Mouse (Mus musculus) kidney, embryonic 14.5 days (tissue): ENCODE data around the gene Vwa8. TPM values are rescaled to one million over a fixed set of nuclear protein-coding genes. Genes with fewer than 3 reads are reported as not detected.

Source experiments
- ATAC-seq: fragments of 200-750 bp; cut with Nextera tagmentation; 2 replicates; pipeline ENCODE4 v1.8.0; 2017; ENCODE audit warnings: moderate number of reproducible peaks, mild to moderate bottlenecking, moderate TSS enrichment, moderate library complexity; ENCODE audit not compliant: low FRiP score, low TSS enrichment
- H3K27ac ChIP-seq: fragments of 300-500 bp; sonication (generic); 2 replicates; pipeline ENCODE4 v1.5.1; 2014; ENCODE audit warnings: low read depth, mild to moderate bottlenecking, low read length, moderate library complexity, mixed read lengths
- H3K27me3 ChIP-seq: fragments of 300-500 bp; sonication (generic); 2 replicates; pipeline ENCODE4 v1.6.1; 2014; ENCODE audit warnings: mild to moderate bottlenecking, low read length; ENCODE audit not compliant: control insufficient read depth, insufficient read depth
- H3K36me3 ChIP-seq: fragments of 300-500 bp; sonication (generic); 2 replicates; pipeline ENCODE4 v1.6.1; 2014; ENCODE audit warnings: low read length, mixed read lengths; ENCODE audit not compliant: control insufficient read depth, insufficient read depth
- H3K4me1 ChIP-seq: fragments of 300-500 bp; sonication (generic); 2 replicates; pipeline ENCODE4 v1.6.1; 2014; ENCODE audit warnings: low read length, mixed read lengths; ENCODE audit not compliant: control insufficient read depth, insufficient read depth
- H3K4me2 ChIP-seq: fragments of 300-500 bp; sonication (generic); replicated peaks from 2 replicates; pipeline ENCODE4 v1.6.1; 2014; ENCODE audit warnings: low read depth, mild to moderate bottlenecking, low read length
- H3K4me3 ChIP-seq: fragments of 300-500 bp; sonication (generic); 2 replicates; pipeline ENCODE4 v1.5.1; 2014; ENCODE audit warnings: mild to moderate bottlenecking, low read length
- H3K9ac ChIP-seq: fragments of 300-500 bp; sonication (generic); 2 replicates; pipeline ENCODE4 v1.6.1; 2014; ENCODE audit warnings: low read depth, mild to moderate bottlenecking, low read length, moderate library complexity
- H3K9me3 ChIP-seq: fragments of 300-500 bp; sonication (generic); 2 replicates; pipeline ENCODE4 v1.6.1; 2016; ENCODE audit warnings: low read length; ENCODE audit not compliant: control insufficient read depth
- WGBS: fragments of 180-500 bp; shearing (Covaris S2); extraction: QIAGEN DNeasy Blood & Tissue Kit; methylation state at CpG from one replicate; pipeline ENCODE4 v1.1.7; 2014; 5-methylcytosine and 5-hydroxymethylcytosine counted together
- polyA plus RNA-seq: library from polyadenylated mRNA; unstranded; fragments of >200 nt; fragmentation: Nextera tagmentation; extraction: Ambion mirVana; gene quantifications from 2 replicates; pipeline ENCODE4 v1.2.1, GENCODE M21; 2014

Gene Vwa8
- polyA plus RNA-seq, 1 experiment from 2014 or later, result 15.5 TPM

DNA sequence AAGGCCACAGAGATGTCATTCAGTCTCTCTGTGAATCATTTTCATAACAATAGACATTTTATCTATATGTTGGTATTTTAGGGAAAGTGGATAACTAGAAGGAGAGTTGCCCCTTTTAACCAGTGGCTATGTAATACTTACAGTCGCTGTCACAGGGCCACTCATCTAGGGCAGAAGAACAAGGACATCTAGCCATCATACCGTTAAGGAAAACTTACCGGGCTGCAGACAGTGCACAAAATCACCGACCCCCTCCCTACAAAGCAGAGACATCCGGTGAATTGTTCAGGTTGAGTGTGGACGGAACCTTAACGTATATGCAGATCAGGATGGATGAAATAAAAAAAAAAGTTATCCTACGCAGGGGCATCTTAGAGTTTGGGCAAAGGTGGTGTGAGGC is 310.6 kb downstream of the Vwa8 start:
- 94% methylated on average over 8 of the region's 8 CpGs for WGBS
- peaks cover 19% of the 10 kb centered on the region; the same call in 1 of the 2 replicates for H3K4me1 ChIP-seq

DNA sequence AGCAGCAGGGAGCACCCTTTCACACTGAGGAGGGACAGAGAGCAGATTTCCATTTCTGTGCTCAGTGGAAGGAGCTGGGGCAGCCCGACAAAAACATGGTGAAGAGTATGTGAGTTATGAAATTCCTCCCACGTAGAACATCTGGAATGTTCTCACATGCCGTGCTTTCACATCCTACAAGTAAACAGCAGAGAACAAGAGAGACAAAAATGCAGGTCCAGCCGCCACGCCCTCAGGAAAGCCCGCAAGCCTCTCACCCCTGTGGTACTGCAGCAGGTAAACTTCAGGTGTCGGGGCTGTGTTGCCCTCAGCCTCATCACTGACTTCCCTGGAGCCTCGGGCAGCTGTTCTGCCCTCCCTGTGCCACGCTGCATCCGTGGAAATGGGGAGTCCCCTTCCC is 311.6 kb downstream of the Vwa8 start:
- Histone ChIP-seq H3K9ac (no peak overlapping the region), H3K4me3 (no peak overlapping the region), H3K9me3 (no peaks in the 10 kb centered on the region), H3K4me1 (peaks cover 19% of the 10 kb centered on the region; the same call in 1 of the 2 replicates), H3K27me3 (no peaks in the 10 kb centered on the region), H3K27ac (no peak overlapping the region), H3K36me3 (no peaks in the 10 kb centered on the region), H3K4me2 (no peak overlapping the region)
- 83% methylated on average over 10 of the region's 10 CpGs for WGBS
- no peak for ATAC-seq

More for the DNA sequence above, 310.6 kb downstream of the Vwa8 start:
- Histone ChIP-seq H3K4me2 (no peak overlapping the region), H3K9me3 (no peaks in the 10 kb centered on the region), H3K4me3 (no peak overlapping the region), H3K27me3 (no peaks in the 10 kb centered on the region), H3K9ac (no peak overlapping the region), H3K27ac (no peak overlapping the region), H3K36me3 (no peaks in the 10 kb centered on the region)
- ATAC-seq, result no peak

DNA sequence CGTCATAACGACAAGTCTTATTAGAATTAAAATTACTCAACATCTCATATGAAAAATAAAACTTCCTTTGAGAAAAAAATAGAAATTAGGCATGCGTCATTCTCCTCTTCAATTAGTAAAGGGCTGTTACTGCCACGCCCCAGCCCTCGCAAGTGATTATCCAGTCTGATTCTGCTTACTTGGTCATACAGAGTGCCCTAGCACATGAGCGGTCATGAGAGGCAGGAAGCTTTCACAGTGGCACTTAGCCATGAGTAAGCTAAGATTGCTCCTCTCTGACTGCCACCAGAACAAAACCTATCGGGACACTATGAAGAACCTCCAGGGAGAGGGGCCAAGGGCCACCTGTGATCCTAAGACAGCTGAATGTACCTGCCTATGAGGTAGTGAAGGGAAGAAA is 312.1 kb downstream of the Vwa8 start:
- no peak overlapping the region for H3K9ac ChIP-seq
- H3K27me3 ChIP-seq, result no peaks in the 10 kb centered on the region
- WGBS, result 76% methylated on average over 7 of the region's 7 CpGs
- no peak overlapping the region for H3K4me2 ChIP-seq
- H3K27ac ChIP-seq, result no peak overlapping the region
- H3K4me1 ChIP-seq, result peaks cover 19% of the 10 kb centered on the region; the same call in 1 of the 2 replicates
- ATAC-seq, result no peak
- H3K4me3 ChIP-seq, result no peak overlapping the region
- no peaks in the 10 kb centered on the region for H3K9me3 ChIP-seq
- H3K36me3 ChIP-seq, result no peaks in the 10 kb centered on the region

DNA sequence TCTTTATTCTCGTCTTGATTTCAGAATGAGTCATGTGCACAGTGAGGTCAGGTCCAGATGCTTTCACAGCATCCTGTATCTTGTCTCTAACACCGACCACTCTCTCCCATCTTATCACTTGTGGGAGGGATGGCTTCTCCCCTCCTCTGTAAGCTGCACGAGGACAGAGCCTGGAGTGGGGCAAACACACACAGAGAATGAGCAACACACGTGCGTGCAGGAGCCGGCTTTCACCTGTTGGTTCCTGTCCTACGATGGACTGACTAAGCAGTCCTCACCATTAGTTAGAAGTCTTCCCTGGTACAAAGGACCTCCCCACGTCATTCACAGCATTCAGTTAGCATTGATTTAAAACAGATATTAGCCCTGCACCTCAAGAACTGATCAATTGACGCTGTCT is 312.9 kb downstream of the Vwa8 start:
- no peak overlapping the region for H3K4me3 ChIP-seq
- H3K9me3 ChIP-seq, result no peaks in the 10 kb centered on the region
- ATAC-seq, result no peak
- no peaks in the 10 kb centered on the region for H3K36me3 ChIP-seq
- 84% methylated on average over 9 of the region's 9 CpGs for WGBS
- H3K27ac ChIP-seq, result no peak overlapping the region
- no peak overlapping the region for H3K9ac ChIP-seq
- H3K4me2 ChIP-seq, result no peak overlapping the region
- peaks cover 19% of the 10 kb centered on the region; the same call in 1 of the 2 replicates for H3K4me1 ChIP-seq
- no peaks in the 10 kb centered on the region for H3K27me3 ChIP-seq

DNA sequence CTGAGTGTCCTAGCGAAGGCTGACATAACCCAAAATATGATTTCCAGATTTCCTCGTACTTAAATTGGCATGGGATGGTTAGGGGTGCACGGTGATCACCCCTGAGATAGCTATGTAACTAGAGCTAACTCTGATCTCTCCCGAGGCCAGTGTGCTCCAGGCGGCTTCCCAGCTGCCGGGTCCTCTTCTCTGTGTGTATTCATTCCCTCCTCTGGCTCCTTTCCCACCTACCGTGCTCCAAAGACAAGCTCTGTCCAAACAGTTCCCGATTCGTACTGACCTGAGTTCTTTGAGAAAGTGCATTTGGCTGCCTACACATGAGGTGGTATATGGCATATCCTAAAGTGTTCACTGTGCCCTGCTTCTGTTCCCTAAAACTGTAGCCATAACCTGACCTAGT is 313.8 kb downstream of the Vwa8 start:
- no peak overlapping the region for H3K4me3 ChIP-seq
- no peaks in the 10 kb centered on the region for H3K9me3 ChIP-seq
- no peaks in the 10 kb centered on the region for H3K36me3 ChIP-seq
- WGBS, result 69% methylated on average over 9 of the region's 9 CpGs
- H3K9ac ChIP-seq, result no peak overlapping the region
- no peak for ATAC-seq
- no peak overlapping the region for H3K4me2 ChIP-seq
- no peak overlapping the region for H3K27ac ChIP-seq
- no peaks in the 10 kb centered on the region for H3K27me3 ChIP-seq
- H3K4me1 ChIP-seq, result peaks cover 10% of the 10 kb centered on the region; the same call in 1 of the 2 replicates

DNA sequence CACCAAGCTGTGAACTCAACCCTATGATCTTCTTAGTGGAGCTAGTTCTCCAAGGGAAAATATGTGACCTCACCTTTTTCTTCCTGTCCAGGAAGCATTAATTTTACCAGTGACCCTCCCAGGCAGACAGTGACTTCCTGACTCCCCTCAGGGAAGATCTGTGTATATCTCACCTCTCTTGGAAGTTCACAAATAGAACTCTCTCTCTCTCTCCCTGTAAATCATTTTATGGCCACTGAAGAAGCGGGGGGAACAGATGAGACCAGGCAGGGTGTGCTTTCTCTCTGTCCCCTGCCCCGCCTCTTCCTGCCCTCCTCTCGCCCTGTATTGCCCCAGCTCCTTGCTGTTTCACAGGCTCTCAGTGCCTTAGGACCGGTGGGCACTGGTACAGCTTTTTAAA is 315.5 kb downstream of the Vwa8 start:
- ATAC-seq, result peak; percentile 84
- Histone ChIP-seq H3K4me3 (no peak overlapping the region), H3K27ac (no peak overlapping the region; the same call in 1 of the 2 replicates), H3K9ac (no peak overlapping the region), H3K27me3 (no peaks in the 10 kb centered on the region), H3K36me3 (no peaks in the 10 kb centered on the region), H3K9me3 (no peaks in the 10 kb centered on the region), H3K4me1 (0 out of 2 replicates have a peak, but pooled peaks cover 4% of the 10 kb centered on the region), H3K4me2 (no peak overlapping the region)
- 33% methylated on average over 4 of the region's 4 CpGs for WGBS

DNA sequence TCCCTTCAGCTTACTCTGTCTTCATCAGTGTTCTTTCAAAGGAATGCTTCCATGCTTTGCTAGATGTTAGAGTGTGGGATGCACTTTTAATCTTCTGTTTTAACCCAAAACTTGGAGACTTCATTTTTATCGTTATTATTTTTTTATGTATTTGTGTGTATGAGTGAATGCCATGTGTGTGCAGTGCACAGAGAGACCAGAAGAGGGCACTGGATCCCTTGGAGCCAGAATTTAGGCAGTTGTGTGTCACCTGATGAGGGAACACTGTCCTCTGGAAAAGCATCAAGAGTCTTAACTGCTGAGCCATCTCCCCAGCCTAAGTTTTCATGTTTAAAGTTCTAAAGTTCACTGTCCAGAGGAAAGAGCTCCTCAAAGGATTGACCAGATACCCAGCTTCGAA is 316.1 kb downstream of the Vwa8 start:
- ATAC-seq, result no peak
- H3K27ac ChIP-seq, result no peak overlapping the region; the same call in 1 of the 2 replicates
- no peaks in the 10 kb centered on the region for H3K27me3 ChIP-seq
- 94% methylated on average over 2 of the region's 2 CpGs for WGBS
- no peak overlapping the region for H3K4me3 ChIP-seq
- H3K4me2 ChIP-seq, result no peak overlapping the region
- H3K4me1 ChIP-seq, result 0 out of 2 replicates have a peak, but pooled peaks cover 4% of the 10 kb centered on the region
- H3K9ac ChIP-seq, result no peak overlapping the region
- no peaks in the 10 kb centered on the region for H3K36me3 ChIP-seq
- H3K9me3 ChIP-seq, result no peaks in the 10 kb centered on the region

DNA sequence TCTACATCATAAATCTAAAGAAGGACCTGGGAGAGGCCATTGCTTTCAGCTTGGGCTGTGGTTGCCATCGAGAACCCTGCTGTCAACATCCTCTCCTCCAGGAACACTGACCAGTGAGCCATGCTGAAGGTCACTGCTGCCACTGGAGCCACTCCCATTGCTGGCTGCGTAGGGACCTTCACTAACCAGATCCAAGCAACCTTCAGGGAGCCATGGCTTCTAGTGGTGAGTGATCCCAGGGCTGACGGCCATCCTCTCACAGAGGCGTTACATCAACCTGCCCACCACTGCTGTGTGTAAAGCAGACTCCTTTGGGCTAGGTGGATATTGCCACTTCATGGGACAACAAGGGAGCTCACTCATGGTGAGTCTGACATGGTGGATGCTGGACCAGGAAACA is 325.7 kb downstream of the Vwa8 start:
- no peak for ATAC-seq
- Histone ChIP-seq H3K4me1 (no peaks in the 10 kb centered on the region), H3K27ac (no peak overlapping the region), H3K4me3 (no peak overlapping the region), H3K27me3 (no peaks in the 10 kb centered on the region), H3K4me2 (no peak overlapping the region), H3K36me3 (no peaks in the 10 kb centered on the region), H3K9me3 (no peaks in the 10 kb centered on the region), H3K9ac (no peak overlapping the region)
- WGBS, result 95% methylated on average over 4 of the region's 4 CpGs

DNA sequence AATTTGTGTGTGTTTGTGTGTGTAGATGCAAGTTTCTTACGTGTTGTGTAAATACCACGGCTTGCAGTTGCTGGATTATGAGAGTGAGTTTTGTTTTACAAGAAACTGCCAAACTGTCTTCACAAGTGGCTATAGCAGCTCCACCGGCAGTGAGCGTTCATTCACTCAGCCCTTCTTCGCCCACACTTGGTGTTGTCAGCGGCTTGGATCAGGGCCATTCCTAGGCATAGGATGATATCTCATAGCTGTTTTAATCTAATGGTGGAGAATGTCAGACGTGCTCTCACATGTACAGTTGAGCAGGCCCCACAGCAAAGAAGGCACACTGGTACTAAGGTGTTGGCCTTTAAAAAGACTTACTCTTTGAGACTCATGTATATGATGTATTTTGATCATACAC is 328.9 kb downstream of the Vwa8 start:
- Histone ChIP-seq H3K9me3 (no peaks in the 10 kb centered on the region), H3K9ac (no peak overlapping the region), H3K4me2 (no peak overlapping the region), H3K4me3 (no peak overlapping the region), H3K27me3 (no peaks in the 10 kb centered on the region), H3K4me1 (no peaks in the 10 kb centered on the region; the same call in 1 of the 2 replicates), H3K36me3 (no peaks in the 10 kb centered on the region), H3K27ac (no peak overlapping the region)
- 92% methylated on average over 7 of the region's 7 CpGs for WGBS
- ATAC-seq, result no peak
